Mouse (Mus musculus) forebrain, embryonic 16.5 days (tissue): Measurements from ENCODE around the gene Mov10. TPM values are rescaled to one million over a fixed set of nuclear protein-coding genes. Genes with fewer than 3 reads are reported as not detected.
"Not testable (repeated sequence)": the region's sequence is repeated elsewhere in the genome, so short reads cannot be mapped to it uniquely, and the experiment has no call there.

Experiments
- ATAC-seq: fragments of 200-750 bp; cut with Nextera tagmentation; 2 replicates; pipeline ENCODE4 v1.8.0; 2017; ENCODE audit warnings: mild to moderate bottlenecking, moderate library complexity
- H3K27ac ChIP-seq: fragments of 300-500 bp; sonication (generic); 2 replicates; pipeline ENCODE4 v1.5.1; 2014; ENCODE audit warnings: low read length, control low read depth
- H3K27me3 ChIP-seq: fragments of 300-500 bp; sonication (generic); replicated peaks from 2 replicates; pipeline ENCODE4 v1.6.1; 2014; ENCODE audit warnings: low read length; ENCODE audit not compliant: control insufficient read depth, insufficient read depth
- H3K36me3 ChIP-seq: fragments of 300-500 bp; sonication (generic); 2 replicates; pipeline ENCODE4 v1.6.1; 2014; ENCODE audit not compliant: control insufficient read depth, insufficient read depth
- H3K4me1 ChIP-seq: fragments of 300-500 bp; sonication (generic); replicated peaks from 2 replicates; pipeline ENCODE4 v1.6.1; 2014; ENCODE audit warnings: low read length; ENCODE audit not compliant: control insufficient read depth, insufficient read depth
- H3K4me2 ChIP-seq: fragments of 300-500 bp; sonication (generic); 2 replicates; pipeline ENCODE4 v1.6.1; 2014; ENCODE audit warnings: mild to moderate bottlenecking, low read length, control low read depth
- H3K4me3 ChIP-seq: fragments of 300-500 bp; sonication (generic); replicated peaks from 2 replicates; pipeline ENCODE4 v1.5.1; 2014; ENCODE audit warnings: mild to moderate bottlenecking, low read length, control low read depth
- H3K9ac ChIP-seq: fragments of 300-500 bp; sonication (generic); replicated peaks from 2 replicates; pipeline ENCODE4 v1.6.1; 2014; ENCODE audit warnings: low read depth, low read length, control low read depth
- H3K9me3 ChIP-seq: fragments of 300-500 bp; sonication (generic); 2 replicates; pipeline ENCODE4 v1.6.1; 2016; ENCODE audit warnings: low read length; ENCODE audit not compliant: control insufficient read depth
- WGBS: fragments of 180-500 bp; shearing (Covaris S2); extraction: QIAGEN DNeasy Blood & Tissue Kit; methylation state at CpG from one replicate; pipeline ENCODE4 v1.1.7; 2014; 5-methylcytosine and 5-hydroxymethylcytosine counted together
- polyA plus RNA-seq: library from polyadenylated mRNA; unstranded; fragments of >200 nt; fragmentation: Nextera tagmentation; extraction: Ambion mirVana; gene quantifications from 2 replicates; pipeline ENCODE4 v1.2.1, GENCODE M21; 2015

Mov10 gene
- polyA plus RNA-seq, 1 experiment from 2014 or later, result 8.7 TPM

DNA sequence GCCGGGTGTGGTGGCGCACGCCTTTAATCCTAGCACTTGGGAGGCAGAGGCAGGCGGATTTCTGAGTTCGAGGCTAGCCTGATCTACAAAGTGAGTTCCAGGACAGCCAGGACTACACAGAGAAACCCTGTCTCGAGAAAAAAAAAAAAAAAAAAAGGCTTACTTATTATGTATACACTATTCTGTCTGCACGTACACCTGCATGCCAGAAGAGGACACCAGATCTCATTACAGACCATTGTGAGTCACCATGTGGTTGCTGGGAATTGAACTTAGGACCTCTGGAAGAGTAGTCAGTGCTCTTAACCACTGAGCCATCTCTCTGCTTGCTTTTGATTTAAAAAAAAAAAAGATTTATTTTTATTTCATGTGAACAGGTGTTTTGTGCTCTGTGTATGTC, 5.1 kb downstream of the Mov10 start:
- 91% methylated on average over 7 of the region's 7 CpGs for WGBS
- H3K4me3 ChIP-seq, H3K4me1 ChIP-seq, H3K36me3 ChIP-seq, ATAC-seq, H3K27ac ChIP-seq, H3K4me2 ChIP-seq, H3K27me3 ChIP-seq, H3K9me3 ChIP-seq, H3K9ac ChIP-seq: not testable (repeated sequence)

DNA sequence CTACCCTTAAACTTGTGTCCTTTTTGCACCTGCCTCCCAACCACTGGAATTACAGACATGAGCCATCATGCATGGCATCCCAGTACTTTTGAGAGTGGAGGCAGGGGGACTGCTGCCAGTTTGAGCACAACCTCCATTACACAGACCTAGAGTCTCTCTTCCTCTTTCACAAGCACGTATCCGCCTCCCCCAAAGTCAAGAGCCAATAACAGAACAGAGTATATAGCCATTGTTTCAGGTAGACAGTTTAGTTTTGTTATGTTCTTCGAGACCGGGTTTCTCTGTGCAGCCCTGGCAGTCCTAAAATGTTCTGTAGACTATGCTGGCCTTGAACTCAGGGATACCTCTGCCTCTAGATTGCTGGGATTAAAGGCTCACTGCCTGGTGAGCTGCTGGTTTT, 6.1 kb downstream of the Mov10 start:
- H3K27ac ChIP-seq, result no peak overlapping the region
- 82% methylated on average over 4 of the region's 4 CpGs for WGBS
- ATAC-seq, result no peak

DNA sequence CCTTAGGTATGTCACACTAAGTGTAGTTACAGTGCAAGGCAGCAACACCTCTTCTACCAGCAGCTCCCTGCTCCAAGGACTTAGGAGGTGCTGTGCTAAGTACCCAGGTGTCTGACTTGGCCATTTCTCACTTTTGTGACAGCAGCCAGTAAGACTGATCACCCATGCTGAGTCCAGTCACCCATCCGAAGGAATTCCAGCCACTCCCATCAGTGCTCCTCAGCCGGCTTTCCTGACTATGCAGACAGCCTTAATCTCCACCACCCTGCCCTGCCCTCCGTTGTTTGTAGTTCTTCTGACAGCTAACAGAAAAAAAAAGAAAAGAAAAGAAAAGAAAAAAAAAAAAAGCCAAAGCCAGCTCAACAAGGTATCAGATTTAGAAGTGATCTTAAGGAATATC, 6.6 kb downstream of the Mov10 start:
- no peak overlapping the region for H3K27ac ChIP-seq
- H3K9ac ChIP-seq, result no peak overlapping the region
- no peak overlapping the region for H3K4me3 ChIP-seq
- H3K4me2 ChIP-seq, result no peak overlapping the region
- WGBS, result 17% methylated on average over 3 of the region's 3 CpGs
- ATAC-seq, result no peak
- H3K9me3 ChIP-seq, result no peaks in the 10 kb centered on the region
- no peaks in the 10 kb centered on the region for H3K27me3 ChIP-seq
- H3K36me3 ChIP-seq, result no peaks in the 10 kb centered on the region
- 0 out of 2 replicates have a peak, but pooled peaks cover under 1% of the 10 kb centered on the region for H3K4me1 ChIP-seq

More for the DNA sequence above, 6.1 kb downstream of the Mov10 start:
- H3K27me3 ChIP-seq, result no peaks in the 10 kb centered on the region
- 0 out of 2 replicates have a peak, but pooled peaks cover 4% of the 10 kb centered on the region for H3K4me1 ChIP-seq
- H3K4me2 ChIP-seq, result no peak overlapping the region
- no peaks in the 10 kb centered on the region for H3K9me3 ChIP-seq
- no peak overlapping the region for H3K4me3 ChIP-seq
- H3K36me3 ChIP-seq, result no peaks in the 10 kb centered on the region
- H3K9ac ChIP-seq, result no peak overlapping the region

DNA sequence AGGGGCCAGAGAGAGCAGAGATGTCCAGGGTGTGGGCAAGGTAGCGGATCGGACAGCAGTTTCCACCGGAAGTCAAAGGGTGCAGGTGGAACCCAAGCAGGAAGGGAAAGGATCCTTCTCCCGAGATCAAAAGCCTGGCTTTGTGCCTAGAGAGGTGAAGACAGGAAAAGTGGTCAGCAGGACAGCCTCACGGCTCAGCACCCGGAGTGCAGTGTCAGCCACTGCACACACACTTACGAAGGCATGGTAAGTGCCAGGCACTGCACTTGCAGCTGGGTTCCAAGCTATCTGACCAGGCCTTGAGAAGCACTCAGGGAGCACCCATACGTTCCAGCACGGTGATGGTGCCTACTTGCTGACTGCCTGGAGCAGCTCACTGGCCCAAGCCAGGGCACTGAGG, 12.8 kb downstream of the Mov10 start:
- WGBS, result 86% methylated on average over 9 of the region's 9 CpGs
- H3K4me1 ChIP-seq, result no peaks in the 10 kb centered on the region
- 0 out of 2 replicates have a peak, but pooled peaks cover 1% of the 10 kb centered on the region for H3K36me3 ChIP-seq
- H3K9ac ChIP-seq, result no peak overlapping the region
- no peak overlapping the region for H3K4me3 ChIP-seq
- H3K9me3 ChIP-seq, result no peaks in the 10 kb centered on the region
- no peak overlapping the region for H3K4me2 ChIP-seq
- H3K27ac ChIP-seq, result no peak overlapping the region
- no peak for ATAC-seq
- H3K27me3 ChIP-seq, result no peaks in the 10 kb centered on the region

GRCm38 (mm10) chr3:104804312-104804711, 14.1 kb downstream of the Mov10 start:
- 90% methylated on average over 10 of the region's 10 CpGs for WGBS
- Histone ChIP-seq H3K27me3 (no peaks in the 10 kb centered on the region), H3K4me3 (no peak overlapping the region), H3K4me2 (no peak overlapping the region), H3K27ac (no peak overlapping the region), H3K9me3 (no peaks in the 10 kb centered on the region), H3K4me1 (no peaks in the 10 kb centered on the region), H3K9ac (no peak overlapping the region), H3K36me3 (0 out of 2 replicates have a peak, but pooled peaks cover 3% of the 10 kb centered on the region)
- no peak for ATAC-seq

DNA sequence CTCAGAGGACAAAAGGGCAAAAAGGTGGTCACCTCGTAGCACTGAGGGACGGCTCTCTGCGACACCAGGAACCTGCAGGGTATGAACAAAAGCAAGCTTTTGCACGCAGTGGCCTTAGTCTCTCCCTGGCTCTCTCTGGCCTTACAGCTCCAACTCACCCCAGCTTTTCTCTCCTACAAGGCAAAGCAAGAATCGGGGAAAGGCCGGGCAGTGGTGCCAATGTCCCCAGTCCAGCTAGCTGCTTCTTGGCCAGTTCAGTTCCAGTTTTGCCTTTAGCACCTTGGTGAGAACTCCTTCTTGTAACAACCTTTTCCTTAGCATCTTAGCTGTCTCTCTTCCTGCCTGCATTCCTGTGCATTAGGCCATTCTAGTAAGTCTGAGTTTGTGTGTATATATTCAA, 16.9 kb downstream of the Mov10 start:
- Histone ChIP-seq H3K27ac (no peak overlapping the region), H3K9ac (no peak overlapping the region), H3K4me2 (no peak overlapping the region), H3K9me3 (no peaks in the 10 kb centered on the region), H3K4me1 (no peaks in the 10 kb centered on the region), H3K4me3 (no peak overlapping the region), H3K27me3 (no peaks in the 10 kb centered on the region), H3K36me3 (0 out of 2 replicates have a peak, but pooled peaks cover 3% of the 10 kb centered on the region)
- ATAC-seq, result no peak
- 87% methylated on average over 6 of the region's 6 CpGs for WGBS

DNA sequence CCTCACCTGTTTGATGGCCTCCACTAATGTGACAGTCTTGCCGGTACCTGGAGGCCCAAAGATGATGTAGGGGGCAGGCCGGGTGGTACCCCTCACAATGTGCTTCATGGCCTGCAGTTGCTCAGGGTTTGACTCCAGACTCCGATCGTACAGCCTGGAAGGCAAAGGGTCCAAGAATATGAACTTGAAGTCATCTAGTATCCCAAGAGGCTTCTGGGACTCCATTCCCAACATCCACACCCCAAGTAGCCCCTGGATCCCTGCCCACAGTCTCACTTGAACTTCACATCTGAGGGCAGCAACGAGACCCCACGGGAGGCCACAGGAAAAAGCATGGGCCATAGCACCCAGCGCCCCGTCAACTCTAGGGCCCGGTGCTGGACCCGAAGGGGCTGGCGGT, 17.7 kb downstream of the Mov10 start:
- Histone ChIP-seq H3K4me1 (peaks cover 4% of the 10 kb centered on the region; the same call in 1 of the 2 replicates), H3K27me3 (no peaks in the 10 kb centered on the region), H3K4me3 (no peak overlapping the region), H3K4me2 (no peak overlapping the region), H3K9ac (no peak overlapping the region), H3K36me3 (0 out of 2 replicates have a peak, but pooled peaks cover 3% of the 10 kb centered on the region), H3K27ac (no peak overlapping the region), H3K9me3 (no peaks in the 10 kb centered on the region)
- WGBS, result 96% methylated on average over 11 of the region's 11 CpGs
- no peak for ATAC-seq

- 83% methylated on average over 15 of the region's 15 CpGs for WGBS
- Histone ChIP-seq H3K9me3 (no peaks in the 10 kb centered on the region), H3K4me3 (no peak overlapping the region), H3K36me3 (0 out of 2 replicates have a peak, but pooled peaks cover 3% of the 10 kb centered on the region), H3K4me2 (no peak overlapping the region), H3K9ac (no peak overlapping the region), H3K27me3 (no peaks in the 10 kb centered on the region), H3K27ac (no peak overlapping the region), H3K4me1 (peaks cover 13% of the 10 kb centered on the region)
- no peak for ATAC-seq
Measured at GRCm38 (mm10) chr3:104796430-104797082, 21.8 kb downstream of the Mov10 start.

- Histone ChIP-seq H3K4me2 (no peak overlapping the region), H3K36me3 (0 out of 2 replicates have a peak, but pooled peaks cover 3% of the 10 kb centered on the region), H3K27ac (no peak overlapping the region), H3K4me3 (no peak overlapping the region), H3K4me1 (peaks cover 14% of the 10 kb centered on the region), H3K27me3 (no peaks in the 10 kb centered on the region), H3K9ac (no peak overlapping the region), H3K9me3 (no peaks in the 10 kb centered on the region)
- no peak for ATAC-seq
- WGBS, result 61% methylated on average over 15 of the region's 15 CpGs
Measured at GRCm38 (mm10) chr3:104795661-104796340, 22.6 kb downstream of the Mov10 start.
